Comparison of ENCODE assay signal across 13 mouse cellular contexts in genomic region chr17:71004186-71004960, GRCm38 (mm10). TPM values are rescaled to one million over a fixed set of nuclear protein-coding genes. Genes with fewer than 3 reads are reported as not detected.
DNase-seq lines count a peak whose midpoint lies in the region; ATAC-seq and TF ChIP-seq lines count a peak whose summit lies in the region.
"Had no signal": no experiment of that assay in that cellular context is flagged by ENCODE, and none has a peak within 500 bp of the region (broad histone marks: within the 10 kb centered on the region; RNA-seq: fewer than 3 reads in every experiment).

No protein-coding gene starts in this region.

- DNase-seq in ovary, postnatal 36 days (ENCODE audit: low spot score), result no peak
- no peak for DNase-seq in urinary bladder, postnatal 36 days (ENCODE audit: low spot score in 2 of 2)
- DNase-seq: adrenal gland, postnatal 36 days; cerebellum, postnatal 10 days; right cerebral cortex, postnatal 4 days; thymus, postnatal 4 days had no signal

- H3K27ac ChIP-seq in intestine, postnatal 0 days (ENCODE audit: low read depth, low read length), result no peak overlapping the region; the same call in 1 of the 2 replicates
- H3K27ac ChIP-seq in intestine, embryonic 16.5 days (ENCODE audit: low read length), result no peak overlapping the region
- peak overlapping the region; percentile 34; the same call in 1 of the 2 replicates for H3K27ac ChIP-seq in brown adipose tissue, adult 24 weeks (replicated peaks; ENCODE audit: low read depth, low read length)
- peak overlapping the region; percentile 53 for H3K27ac ChIP-seq in liver, embryonic 12.5 days
- H3K27ac ChIP-seq: hindbrain, embryonic 13.5 days had no signal

- H3K9me3 ChIP-seq in intestine, postnatal 0 days (ENCODE audit: control insufficient read depth), result no peaks in the 10 kb centered on the region
- no peaks in the 10 kb centered on the region for H3K9me3 ChIP-seq in intestine, embryonic 16.5 days (ENCODE audit: control insufficient read depth, low read length)
- H3K9me3 ChIP-seq in liver, embryonic 12.5 days (replicated peaks), result no peaks in the 10 kb centered on the region
- H3K9me3 ChIP-seq: G1E; hindbrain, embryonic 13.5 days had no signal

- no peaks in the 10 kb centered on the region for H3K27me3 ChIP-seq in intestine, postnatal 0 days (replicated peaks; ENCODE audit: control insufficient read depth, insufficient read depth, low read length)
- no peaks in the 10 kb centered on the region for H3K27me3 ChIP-seq in intestine, embryonic 16.5 days (replicated peaks; ENCODE audit: control insufficient read depth, insufficient read depth, low read length)
- no peaks in the 10 kb centered on the region for H3K27me3 ChIP-seq in liver, embryonic 12.5 days (replicated peaks)
- H3K27me3 ChIP-seq: hindbrain, embryonic 13.5 days had no signal

- H3K36me3 ChIP-seq in intestine, postnatal 0 days (ENCODE audit: control insufficient read depth, insufficient read depth), result no peaks in the 10 kb centered on the region
- H3K36me3 ChIP-seq in intestine, embryonic 16.5 days (ENCODE audit: control insufficient read depth, insufficient read depth, low read length), result no peaks in the 10 kb centered on the region
- H3K36me3 ChIP-seq in liver, embryonic 12.5 days, result peaks cover 8% of the 10 kb centered on the region
- H3K36me3 ChIP-seq: hindbrain, embryonic 13.5 days had no signal

- H3K4me1 ChIP-seq in intestine, postnatal 0 days (replicated peaks; ENCODE audit: control insufficient read depth, insufficient read depth, low read length), result no peaks in the 10 kb centered on the region
- peaks cover 25% of the 10 kb centered on the region for H3K4me1 ChIP-seq in intestine, embryonic 16.5 days (ENCODE audit: control insufficient read depth, insufficient read depth, low read length)
- H3K4me1 ChIP-seq in brown adipose tissue, adult 24 weeks (ENCODE audit: control insufficient read depth, insufficient read depth, insufficient read length, low read length), result peaks cover 6% of the 10 kb centered on the region
- peaks cover 34% of the 10 kb centered on the region for H3K4me1 ChIP-seq in liver, embryonic 12.5 days

- 88% methylated on average over 10 of the region's 10 CpGs for WGBS in intestine, postnatal 0 days
- 93% methylated on average over 10 of the region's 10 CpGs for WGBS in intestine, embryonic 16.5 days
- 79% methylated on average over 10 of the region's 10 CpGs for WGBS in liver, embryonic 12.5 days (ENCODE audit: insufficient replicate concordance)

- no peak overlapping the region for H3K9ac ChIP-seq in intestine, postnatal 0 days (ENCODE audit: low read depth, low read length)
- no peak overlapping the region for H3K9ac ChIP-seq in intestine, embryonic 16.5 days (ENCODE audit: low read depth, low read length)
- H3K9ac ChIP-seq in liver, embryonic 12.5 days, result no peak overlapping the region; the same call in 1 of the 2 replicates
- H3K9ac ChIP-seq: hindbrain, embryonic 13.5 days had no signal

- 0 out of 2 replicates have a peak, but pooled peaks have one; percentile 9 for ATAC-seq in intestine, postnatal 0 days
- no peak for ATAC-seq in intestine, embryonic 16.5 days
- no peak for ATAC-seq in liver, embryonic 12.5 days
- peak; percentile 73 for ATAC-seq in monocyte, adult 5-6 weeks (replicated peaks; ENCODE audit: insufficient number of reproducible peaks, low FRiP score, low TSS enrichment, poor library complexity, severe bottlenecking)

- no peak overlapping the region for H3K4me2 ChIP-seq in intestine, postnatal 0 days (replicated peaks; ENCODE audit: low read depth)
- H3K4me2 ChIP-seq in intestine, embryonic 16.5 days (ENCODE audit: low read depth, low read length), result no peak overlapping the region
- H3K4me2 ChIP-seq in liver, embryonic 12.5 days, result peak overlapping the region; percentile 75
- H3K4me2 ChIP-seq: hindbrain, embryonic 13.5 days had no signal

- no peak overlapping the region for H3K4me3 ChIP-seq in intestine, postnatal 0 days (ENCODE audit: low read depth, low read length)
- H3K4me3 ChIP-seq in intestine, embryonic 16.5 days (ENCODE audit: low read length), result no peak overlapping the region
- no peak overlapping the region for H3K4me3 ChIP-seq in brown adipose tissue, adult 24 weeks (ENCODE audit: insufficient read depth, low read depth, low read length)
- H3K4me3 ChIP-seq in liver, embryonic 12.5 days, result no peak overlapping the region
- H3K4me3 ChIP-seq: hindbrain, embryonic 13.5 days had no signal

- peak; percentile 49 for TF ChIP-seq CTCF in intestine, postnatal 0 days (IDR thresholded peaks at IDR 0.05; ENCODE audit: low read depth)

RNA-seq across cellular contexts. Expression of gene Myl12a, which starts 1.7 kb away (rescaled TPM):
- 396 and 417 TPM in 2 replicates for polyA plus RNA-seq in intestine, postnatal 0 days (2015; fragmentation: Nextera tagmentation; extraction: Ambion mirVana)
- polyA plus RNA-seq in intestine, embryonic 16.5 days (2015; fragmentation: Nextera tagmentation; extraction: Ambion mirVana), result 485 and 503 TPM in 2 replicates
- polyA plus RNA-seq in brown adipose tissue, adult 24 weeks (2012; ENCODE audit: insufficient read depth, insufficient read length, missing spikeins), result 287 and 322 TPM in 2 replicates
- polyA plus RNA-seq in liver, embryonic 12.5 days (2016; fragmentation: Nextera tagmentation; extraction: Ambion mirVana), result 292 TPM in 2 replicates
- total RNA-seq in monocyte, adult 5-6 weeks (2017), result 295 to 317 TPM (median 304 TPM) in 3 replicates

RNA-seq across cellular contexts. Expression of gene Myom1, which starts 1.9 kb away (rescaled TPM):
- 8.9 and 12.4 TPM in 2 replicates for polyA plus RNA-seq in intestine, postnatal 0 days (2015; fragmentation: Nextera tagmentation; extraction: Ambion mirVana)
- 10.6 and 10.8 TPM in 2 replicates for polyA plus RNA-seq in intestine, embryonic 16.5 days (2015; fragmentation: Nextera tagmentation; extraction: Ambion mirVana)
- polyA plus RNA-seq in brown adipose tissue, adult 24 weeks (2012; ENCODE audit: insufficient read depth, insufficient read length, missing spikeins), result 10.1 and 21.6 TPM in 2 replicates
- polyA plus RNA-seq in liver, embryonic 12.5 days (2016; fragmentation: Nextera tagmentation; extraction: Ambion mirVana), result 3.5 and 3.9 TPM in 2 replicates
- total RNA-seq in monocyte, adult 5-6 weeks (2017), result 3.4 to 10.7 TPM (median 5.0 TPM) in 3 replicates

Comparison
In these comparisons a context has a peak if more than half of its experiments do, and no peak if none do; other contexts are left out.
1. ATAC-seq: peak in intestine, postnatal 0 days (single experiment) and monocyte, adult 5-6 weeks (single experiment); none in intestine, embryonic 16.5 days (single experiment) and liver, embryonic 12.5 days (single experiment).
2. H3K27ac ChIP-seq: peak in brown adipose tissue, adult 24 weeks (single experiment) and liver, embryonic 12.5 days (single experiment); none in intestine, postnatal 0 days (single experiment) and intestine, embryonic 16.5 days (single experiment).